In the genomic region with DNA sequence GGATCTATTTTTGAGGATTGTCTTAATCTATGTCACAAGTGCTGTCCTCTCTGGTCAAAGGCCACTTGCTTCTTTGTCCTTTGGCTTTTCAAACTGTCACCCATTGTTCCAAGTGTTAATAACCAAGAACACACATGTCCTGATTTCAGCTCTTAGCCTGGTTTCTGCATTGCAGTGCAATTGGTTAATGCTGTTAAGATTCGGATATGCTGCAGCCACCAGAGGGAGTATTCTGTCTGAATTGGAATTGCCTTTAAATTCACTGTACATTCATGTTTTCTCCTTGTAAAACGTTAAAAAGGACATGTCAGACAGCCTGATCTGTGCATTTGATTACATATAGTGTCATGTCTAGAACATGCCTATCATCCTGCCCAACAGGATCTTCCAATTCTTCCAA, we compare ENCODE assay signal across 9 mouse cellular contexts. TPM values are rescaled to one million over a fixed set of nuclear protein-coding genes. Genes with fewer than 3 reads are reported as not detected.
DNase-seq lines count a peak whose midpoint lies in the region; ATAC-seq and TF ChIP-seq lines count a peak whose summit lies in the region.
"Had no signal": no experiment of that assay in that cellular context is flagged by ENCODE, and none has a peak within 500 bp of the region (broad histone marks: within the 10 kb centered on the region; RNA-seq: fewer than 3 reads in every experiment).

No protein-coding gene starts in this region.

- no peaks in the 10 kb centered on the region for H3K36me3 ChIP-seq in liver, postnatal 0 days (replicated peaks; ENCODE audit: insufficient read depth, low read length)
- no peaks in the 10 kb centered on the region for H3K36me3 ChIP-seq in liver, embryonic 11.5 days (ENCODE audit: control insufficient read depth, insufficient read depth, low read length)
- H3K36me3 ChIP-seq in forebrain, postnatal 0 days (ENCODE audit: insufficient read depth), result no peaks in the 10 kb centered on the region

- no peak for ATAC-seq in liver, postnatal 0 days
- no peak for ATAC-seq in liver, embryonic 11.5 days (replicated peaks; ENCODE audit: low FRiP score)
- ATAC-seq in forebrain, postnatal 0 days, result peak; percentile 67

- no peak overlapping the region for H3K27ac ChIP-seq in liver, postnatal 0 days (ENCODE audit: low read depth)
- H3K27ac ChIP-seq in liver, embryonic 11.5 days (ENCODE audit: low read depth, low read length), result no peak overlapping the region
- H3K27ac ChIP-seq in forebrain, postnatal 0 days (ENCODE audit: low read depth, low read length), result no peak overlapping the region

- no peak overlapping the region for H3K4me3 ChIP-seq in liver, postnatal 0 days (ENCODE audit: low read depth, low read length)
- no peak overlapping the region for H3K4me3 ChIP-seq in liver, embryonic 11.5 days (ENCODE audit: low read depth, low read length)
- H3K4me3 ChIP-seq in forebrain, postnatal 0 days (ENCODE audit: low read depth, low read length), result no peak overlapping the region
- H3K4me3 ChIP-seq: erythroblast, embryonic 14.5 days had no signal

- peak; percentile 48 for TF ChIP-seq CTCF in liver, postnatal 0 days (IDR thresholded peaks at IDR 0.05; ENCODE audit: low read depth)
- TF ChIP-seq CTCF in forebrain, postnatal 0 days (IDR thresholded peaks at IDR 0.05; ENCODE audit: low read depth), result peak; percentile 88

- 23% methylated on average over 2 of the region's 2 CpGs for WGBS in liver, postnatal 0 days (ENCODE audit: insufficient replicate concordance)
- 28% methylated on average over 2 of the region's 2 CpGs for WGBS in liver, embryonic 11.5 days
- 19% methylated on average over 2 of the region's 2 CpGs for WGBS in forebrain, postnatal 0 days

- H3K4me1 ChIP-seq in liver, postnatal 0 days (ENCODE audit: insufficient read depth), result no peaks in the 10 kb centered on the region
- no peaks in the 10 kb centered on the region for H3K4me1 ChIP-seq in liver, embryonic 11.5 days (replicated peaks; ENCODE audit: control insufficient read depth, insufficient read depth, low read length)
- no peaks in the 10 kb centered on the region for H3K4me1 ChIP-seq in forebrain, postnatal 0 days (ENCODE audit: insufficient read depth)

- no peak overlapping the region for H3K9ac ChIP-seq in liver, postnatal 0 days (replicated peaks)
- H3K9ac ChIP-seq in liver, embryonic 11.5 days (ENCODE audit: low read depth, low read length), result no peak overlapping the region
- no peak overlapping the region for H3K9ac ChIP-seq in forebrain, postnatal 0 days

- H3K27me3 ChIP-seq in liver, postnatal 0 days (ENCODE audit: insufficient read depth, low read length), result no peaks in the 10 kb centered on the region
- no peaks in the 10 kb centered on the region for H3K27me3 ChIP-seq in liver, embryonic 11.5 days (replicated peaks; ENCODE audit: control insufficient read depth, insufficient read depth, low read length)
- H3K27me3 ChIP-seq in forebrain, postnatal 0 days (ENCODE audit: insufficient read depth, low read length), result no peaks in the 10 kb centered on the region

- no peak overlapping the region for H3K4me2 ChIP-seq in liver, postnatal 0 days (ENCODE audit: low read depth, low read length)
- H3K4me2 ChIP-seq in liver, embryonic 11.5 days, result no peak overlapping the region
- no peak overlapping the region for H3K4me2 ChIP-seq in forebrain, postnatal 0 days (ENCODE audit: low read depth)

- TF ChIP-seq EP300 in liver, postnatal 0 days (IDR thresholded peaks at IDR 0.05; ENCODE audit: low read depth), result no peak

- H3K9me3 ChIP-seq in liver, postnatal 0 days (ENCODE audit: low read length), result no peaks in the 10 kb centered on the region
- no peaks in the 10 kb centered on the region for H3K9me3 ChIP-seq in liver, embryonic 11.5 days (ENCODE audit: control insufficient read depth, low read length)
- H3K9me3 ChIP-seq in forebrain, postnatal 0 days (ENCODE audit: low read length), result no peaks in the 10 kb centered on the region

- peak; percentile 6 for DNase-seq in adrenal gland, postnatal 14 days
- no peak for DNase-seq in adrenal gland, adult (ENCODE audit: inconsistent age in 2 of 2, low spot score in 1 of 2)
- DNase-seq in liver, postnatal 0 days, result no peak
- no peak for DNase-seq in liver, embryonic 11.5 days (ENCODE audit: low spot score)
- DNase-seq in forebrain, postnatal 0 days, result peak; percentile 82
- DNase-seq in mesoderm, embryonic 11.5 days (ENCODE audit: low read depth, low spot score), result peak; percentile 35
- no peak for DNase-seq in spleen, postnatal 10 days (ENCODE audit: low spot score in 2 of 2)
- DNase-seq in spleen, adult 12 weeks (ENCODE audit: low spot score), result no peak

RNA-seq across cellular contexts. Expression of gene AW209491, which starts 40.4 kb away (rescaled TPM):
- 17.2 and 20.5 TPM in 2 replicates for total RNA-seq in adrenal gland, postnatal 14 days (2021)
- polyA plus RNA-seq in liver, postnatal 0 days (2015; fragmentation: Nextera tagmentation; extraction: Ambion mirVana), result 11.3 and 12.5 TPM in 2 replicates
- polyA plus RNA-seq in liver, embryonic 11.5 days (2014; fragmentation: Nextera tagmentation; extraction: Ambion mirVana), result 26.0 and 29.0 TPM in 2 replicates
- total RNA-seq in forebrain, postnatal 0 days (2014; rRNA removed), result 15.6 and 18.5 TPM in 2 replicates
- 22.7 and 29.1 TPM in 2 replicates for polyA plus RNA-seq in forebrain, postnatal 0 days (2015; fragmentation: Nextera tagmentation; extraction: Ambion mirVana)

RNA-seq across cellular contexts. Expression of gene Psma2, which starts 57.3 kb away (rescaled TPM):
- total RNA-seq in adrenal gland, postnatal 14 days (2021), result 103 and 112 TPM in 2 replicates
- 96.5 and 103 TPM in 2 replicates for polyA plus RNA-seq in liver, postnatal 0 days (2015; fragmentation: Nextera tagmentation; extraction: Ambion mirVana)
- polyA plus RNA-seq in liver, embryonic 11.5 days (2014; fragmentation: Nextera tagmentation; extraction: Ambion mirVana), result 228 and 231 TPM in 2 replicates
- total RNA-seq in forebrain, postnatal 0 days (2014; rRNA removed), result 88.8 and 103 TPM in 2 replicates
- polyA plus RNA-seq in forebrain, postnatal 0 days (2015; fragmentation: Nextera tagmentation; extraction: Ambion mirVana), result 181 and 221 TPM in 2 replicates

RNA-seq across cellular contexts. Expression of gene Mrpl32, which starts 57.4 kb away (rescaled TPM):
- 61.6 and 62.5 TPM in 2 replicates for total RNA-seq in adrenal gland, postnatal 14 days (2021)
- 69.4 and 70.7 TPM in 2 replicates for polyA plus RNA-seq in liver, postnatal 0 days (2015; fragmentation: Nextera tagmentation; extraction: Ambion mirVana)
- polyA plus RNA-seq in liver, embryonic 11.5 days (2014; fragmentation: Nextera tagmentation; extraction: Ambion mirVana), result 141 TPM in 2 replicates
- 36.1 and 45.9 TPM in 2 replicates for total RNA-seq in forebrain, postnatal 0 days (2014; rRNA removed)
- polyA plus RNA-seq in forebrain, postnatal 0 days (2015; fragmentation: Nextera tagmentation; extraction: Ambion mirVana), result 114 and 124 TPM in 2 replicates

Comparison
In these comparisons a context has a peak if more than half of its experiments do, and no peak if none do; other contexts are left out.
1. DNase-seq: peak in adrenal gland, postnatal 14 days (single experiment), forebrain, postnatal 0 days (single experiment) and mesoderm, embryonic 11.5 days (single experiment); none in adrenal gland, adult (0 of 2), liver, postnatal 0 days (single experiment), liver, embryonic 11.5 days (single experiment), spleen, postnatal 10 days (0 of 2) and spleen, adult 12 weeks (single experiment).